Mouse (Mus musculus) embryonic fibroblast, embryonic 13.5 days (primary cell): ENCODE results near the gene Rhbg. TPM values are rescaled to one million over a fixed set of nuclear protein-coding genes. Genes with fewer than 3 reads are reported as not detected.
"Not testable (repeated sequence)": the region's sequence is repeated elsewhere in the genome, so short reads cannot be mapped to it uniquely, and the experiment has no call there.

Source experiments
- H3K27ac ChIP-seq: 2 replicates; pipeline ENCODE4 v1.5.1; 2012; ENCODE audit warnings: low read length, control low read depth, inconsistent platforms; ENCODE audit not compliant: insufficient read depth
- H3K4me1 ChIP-seq: 2 replicates; pipeline ENCODE4 v1.6.1; 2011; ENCODE audit warnings: low read length; ENCODE audit not compliant: control insufficient read depth, insufficient read depth
- H3K4me3 ChIP-seq: 2 replicates; pipeline ENCODE4 v1.5.1; 2011; ENCODE audit warnings: mild to moderate bottlenecking, control low read depth, low read length; ENCODE audit not compliant: insufficient read depth
- CTCF ChIP-seq: IDR thresholded peaks from 2 replicates; pipeline ENCODE4 v1.5.1; 2011; ENCODE audit warnings: mild to moderate bottlenecking, control low read depth, low read length, moderate library complexity, borderline replicate concordance; ENCODE audit not compliant: insufficient read depth
- POLR2A ChIP-seq: IDR thresholded peaks from 2 replicates; pipeline ENCODE4 v1.6.1; 2011; ENCODE audit warnings: low read depth, mild to moderate bottlenecking, control low read depth, low read length, moderate library complexity
- polyA plus RNA-seq: library from polyadenylated mRNA; stranded (reverse); fragments of >200 nt; gene quantifications from 2 replicates; pipeline ENCODE4 v1.2.4, GENCODE M21; 2011; ENCODE audit warnings: low read depth; ENCODE audit not compliant: missing spikeins, insufficient read length

The Rhbg gene
- polyA plus RNA-seq, 1 experiment: not detected

DNA sequence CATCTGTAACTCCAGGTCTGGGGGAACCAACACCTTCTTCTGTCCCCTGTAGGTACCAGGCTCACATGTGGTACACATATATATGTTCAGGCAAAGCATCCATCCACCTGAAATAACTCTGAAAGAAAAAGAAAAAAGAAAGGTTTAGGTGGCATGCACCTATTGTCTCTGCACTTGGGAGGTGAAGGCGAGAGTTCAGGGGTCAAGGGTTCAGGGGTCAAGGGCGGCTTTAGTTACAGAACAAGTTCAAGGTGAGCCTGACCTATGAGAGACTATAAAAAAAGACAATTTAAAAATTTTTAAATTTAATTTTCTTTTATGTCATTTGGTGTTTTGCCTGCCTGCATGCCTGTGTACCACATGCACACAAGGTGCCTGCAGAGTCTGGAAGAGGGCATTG, 25.5 kb upstream of the Rhbg start:
- no peak for TF ChIP-seq CTCF
- TF ChIP-seq POLR2A: no peak
- H3K4me3 ChIP-seq: no peak overlapping the region
- H3K4me1 ChIP-seq: no peaks in the 10 kb centered on the region
- no peak overlapping the region for H3K27ac ChIP-seq

DNA sequence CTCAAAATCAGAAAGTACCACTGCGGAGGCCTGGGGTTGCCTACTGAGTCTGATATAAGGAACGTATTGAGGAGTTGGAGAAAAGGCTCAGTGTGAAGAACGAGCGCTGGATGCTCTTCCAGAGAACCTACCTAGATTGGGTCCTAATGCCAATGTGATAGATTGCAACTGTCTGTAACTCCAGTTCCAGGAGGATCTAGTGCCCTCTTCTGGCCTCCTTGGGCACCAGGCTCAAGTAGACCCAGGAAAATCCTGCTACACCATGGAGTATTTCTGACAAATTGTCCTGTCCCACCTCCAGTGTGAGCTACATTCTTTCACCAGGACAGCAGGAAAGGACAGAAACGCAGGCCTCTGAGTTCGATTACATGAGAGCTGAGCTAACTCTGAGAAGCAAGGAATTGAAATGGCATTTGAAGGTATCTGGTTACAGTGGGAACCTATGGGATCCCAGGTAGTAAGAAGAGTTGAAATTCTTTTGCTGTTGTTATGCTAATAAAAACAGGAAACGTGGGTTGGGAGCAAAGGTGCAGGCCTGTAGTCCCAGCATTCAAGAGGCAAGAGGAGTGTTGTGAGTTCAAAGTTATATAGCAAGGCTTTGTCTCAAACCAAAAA, 22.1 kb upstream of the Rhbg start:
- TF ChIP-seq POLR2A: no peak
- peak; percentile 11; the same call in 1 of the 2 replicates for TF ChIP-seq CTCF
- Histone ChIP-seq H3K27ac (no peak overlapping the region), H3K4me1 (no peaks in the 10 kb centered on the region), H3K4me3 (no peak overlapping the region)

DNA sequence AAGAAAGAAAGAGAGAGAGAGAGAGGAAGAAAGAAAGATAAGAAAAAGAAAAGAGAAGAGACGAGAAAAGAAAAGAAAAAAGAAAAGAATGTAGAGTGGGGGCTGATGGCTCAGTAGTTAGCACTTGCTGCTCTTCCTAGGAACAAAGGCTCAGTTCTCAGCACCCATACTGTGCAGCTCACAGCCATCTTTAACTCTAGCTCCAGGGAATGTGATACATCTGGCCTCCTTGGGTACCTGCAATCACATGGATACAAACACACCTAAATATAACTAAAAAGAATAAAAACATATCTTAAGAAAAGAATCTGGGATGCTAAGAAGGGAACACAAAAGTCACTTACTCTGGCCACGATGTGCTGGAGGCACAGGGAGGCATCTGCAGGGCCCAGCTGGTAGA, 21.6 kb upstream of the Rhbg start:
- H3K27ac ChIP-seq: no peak overlapping the region
- no peaks in the 10 kb centered on the region for H3K4me1 ChIP-seq
- H3K4me3 ChIP-seq: no peak overlapping the region
- no peak for TF ChIP-seq CTCF
- no peak for TF ChIP-seq POLR2A

DNA sequence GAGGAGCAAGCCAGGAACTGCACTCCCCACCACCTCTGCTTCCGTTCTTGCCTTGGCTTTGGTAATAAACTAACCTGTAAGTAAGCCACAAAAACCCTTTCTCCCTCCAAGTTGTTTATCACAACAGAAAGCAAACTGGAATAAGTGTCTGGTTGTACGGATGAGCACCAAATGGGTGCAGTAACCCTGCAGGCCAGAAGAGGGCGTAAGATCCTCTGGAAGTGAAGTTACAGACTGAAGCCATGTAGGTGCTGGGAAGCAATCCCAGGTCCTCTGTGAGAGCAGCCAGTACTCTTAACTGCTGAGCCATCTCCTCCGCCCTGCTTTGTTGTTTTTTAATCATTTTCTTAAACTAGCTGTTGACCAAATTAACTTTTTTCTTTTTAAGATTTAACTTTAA, 19.5 kb upstream of the Rhbg start:
- TF ChIP-seq POLR2A (no peak), CTCF (no peak)
- H3K4me3 ChIP-seq: no peak overlapping the region
- H3K27ac ChIP-seq: no peak overlapping the region
- no peaks in the 10 kb centered on the region for H3K4me1 ChIP-seq

DNA sequence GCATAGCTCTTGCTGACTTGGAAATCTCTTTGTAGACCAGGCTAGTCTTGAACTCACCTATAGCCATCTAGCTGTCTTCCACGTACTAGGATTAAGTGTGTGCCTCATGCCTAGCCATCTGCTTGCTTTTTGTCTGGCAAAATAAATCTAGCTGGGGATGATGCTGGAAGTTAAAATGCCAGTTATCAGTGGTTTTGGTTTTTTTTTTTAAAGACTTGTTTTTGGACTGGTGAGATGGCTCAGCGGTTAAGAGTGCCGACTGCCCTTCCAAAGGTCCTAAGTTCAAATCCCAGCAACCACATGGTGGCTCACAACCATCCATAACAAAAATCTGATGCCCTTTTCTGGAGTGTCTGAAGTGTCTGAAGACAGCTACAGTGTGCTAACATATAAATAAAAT, 17.4 kb upstream of the Rhbg start:
- no peaks in the 10 kb centered on the region for H3K4me1 ChIP-seq
- H3K27ac ChIP-seq: no peak overlapping the region
- H3K4me3 ChIP-seq: no peak overlapping the region
- TF ChIP-seq CTCF (no peak), POLR2A (no peak)

DNA sequence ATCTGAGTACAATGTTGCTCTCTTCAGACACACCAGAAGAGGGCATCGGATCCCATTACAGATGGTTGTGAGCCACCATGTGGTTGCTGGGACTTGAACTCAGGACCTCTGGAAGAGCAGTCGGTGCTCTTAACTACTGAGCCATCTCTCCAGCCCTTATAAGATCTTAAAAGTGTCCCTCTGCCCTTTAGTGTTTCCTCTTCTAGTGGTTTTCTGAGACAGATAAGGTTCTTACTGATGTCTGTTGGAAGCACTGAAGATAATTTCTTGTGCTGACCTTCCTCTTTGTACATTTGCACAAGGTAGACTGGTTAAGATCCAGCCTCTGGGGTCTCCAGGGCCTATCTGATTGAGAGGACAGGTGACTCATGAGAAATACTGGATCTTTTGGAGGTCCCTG, 16.8 kb upstream of the Rhbg start:
- H3K27ac ChIP-seq: not testable (repeated sequence)

DNA sequence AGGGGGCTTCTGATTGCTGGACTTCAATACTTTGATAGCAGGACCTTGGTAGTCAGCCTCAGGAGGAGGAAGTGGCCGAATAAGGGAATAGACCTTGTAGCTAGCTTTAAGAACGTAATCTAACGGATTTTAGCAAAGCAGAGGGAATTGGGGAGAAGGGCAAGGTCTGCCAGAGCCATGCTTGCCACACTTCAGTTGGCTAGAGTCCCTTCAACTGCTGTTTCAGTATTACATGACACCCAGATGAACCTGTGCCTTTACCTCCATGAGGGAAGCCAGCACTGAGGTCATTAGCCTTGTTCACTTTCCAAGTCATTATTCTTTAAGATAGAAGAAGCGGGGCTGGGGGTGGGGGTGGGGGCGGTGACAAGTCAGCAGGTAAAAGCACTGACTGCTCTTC, 14.5 kb upstream of the Rhbg start:
- TF ChIP-seq POLR2A (no peak), CTCF (no peak)
- Histone ChIP-seq H3K4me3 (no peak overlapping the region), H3K4me1 (no peaks in the 10 kb centered on the region), H3K27ac (no peak overlapping the region)

More for the DNA sequence above, 16.8 kb upstream of the Rhbg start:
- H3K4me1 ChIP-seq, H3K4me3 ChIP-seq: not testable (repeated sequence)

DNA sequence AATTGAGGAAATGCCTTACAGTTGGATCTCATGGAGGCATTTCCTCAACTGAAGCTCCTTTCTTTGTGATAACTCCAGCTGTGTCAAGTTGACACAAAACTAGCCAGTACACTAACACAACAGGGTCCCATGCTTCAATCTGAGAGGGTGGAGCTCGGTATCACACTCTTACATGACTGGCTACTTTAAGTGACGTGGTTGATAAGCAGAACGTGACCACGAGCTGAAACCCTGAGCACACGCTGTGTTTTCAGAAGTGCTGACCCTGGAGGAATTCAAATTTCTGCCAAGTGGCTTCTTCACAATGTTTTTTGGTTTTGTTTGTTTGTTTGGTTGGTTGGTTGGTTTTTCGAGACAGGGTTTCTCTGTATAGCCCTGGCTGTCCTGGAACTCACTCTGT, 13.5 kb upstream of the Rhbg start:
- H3K4me1 ChIP-seq, H3K4me3 ChIP-seq, H3K27ac ChIP-seq: not testable (repeated sequence)

DNA sequence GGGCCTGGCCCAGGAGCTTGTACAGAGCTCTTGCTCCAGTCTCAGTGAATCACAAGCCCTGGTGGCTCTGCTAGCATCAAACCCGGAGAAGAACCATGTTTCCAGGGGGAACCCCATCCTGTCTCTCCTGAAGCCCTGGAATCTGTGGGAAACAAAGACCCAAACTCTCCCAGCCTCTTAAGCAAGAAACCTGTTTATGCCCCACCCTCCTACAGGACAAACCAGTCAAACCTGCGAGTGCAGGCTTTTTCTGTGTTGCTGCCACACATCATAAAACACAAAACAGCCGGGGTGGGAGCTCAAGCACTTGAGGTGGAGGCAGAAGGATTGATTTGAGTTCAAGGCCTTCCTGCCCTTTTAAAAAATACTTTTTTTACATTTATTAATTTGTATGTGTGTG, 7.8 kb upstream of the Rhbg start:
- H3K4me1 ChIP-seq: no peaks in the 10 kb centered on the region
- H3K27ac ChIP-seq: no peak overlapping the region
- TF ChIP-seq CTCF (no peak), POLR2A (no peak)
- no peak overlapping the region for H3K4me3 ChIP-seq

DNA sequence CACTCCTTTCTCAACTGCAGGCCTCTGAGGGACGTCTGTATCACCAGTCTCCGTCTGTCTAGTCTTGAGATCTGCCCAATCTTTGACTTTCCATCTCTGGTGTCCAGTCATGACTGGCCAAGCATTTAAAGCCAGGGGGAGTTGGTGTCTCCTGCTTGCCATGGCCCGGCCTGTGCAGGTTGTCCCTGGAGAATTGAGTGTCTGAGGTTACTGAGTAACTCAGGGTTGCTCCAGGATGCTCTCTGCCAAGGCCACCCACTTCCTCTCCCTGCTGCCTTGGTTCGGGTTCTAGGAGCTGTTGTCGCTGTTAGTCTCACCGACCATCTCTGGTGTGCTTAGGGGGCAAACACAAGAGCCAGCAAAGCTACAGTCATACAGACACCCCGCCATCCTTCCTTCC, 1.9 kb upstream of the Rhbg start:
- TF ChIP-seq POLR2A (no peak), CTCF (no peak)
- Histone ChIP-seq H3K27ac (no peak overlapping the region), H3K4me1 (no peaks in the 10 kb centered on the region), H3K4me3 (no peak overlapping the region)

DNA sequence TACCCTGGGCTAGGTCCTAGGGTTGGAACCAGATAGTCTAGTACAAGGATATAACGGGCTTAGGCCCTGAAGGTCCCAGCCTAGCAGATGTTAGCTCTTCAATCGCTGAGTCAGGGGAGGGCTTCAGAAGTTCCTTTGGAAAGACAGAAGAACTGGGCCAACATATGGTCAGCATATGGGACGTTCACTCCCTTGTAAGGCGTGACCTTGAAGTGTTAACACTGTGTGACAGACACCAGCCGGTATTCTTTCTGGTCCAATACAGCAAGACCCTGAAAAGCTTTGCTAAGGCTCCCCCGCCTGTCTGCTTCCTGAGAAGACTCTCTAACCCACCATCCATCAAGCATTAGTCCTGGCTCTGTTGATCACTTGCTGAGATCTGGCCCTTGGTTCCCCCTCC, 1.4 kb upstream of the Rhbg start:
- Histone ChIP-seq H3K4me1 (no peaks in the 10 kb centered on the region), H3K27ac (no peak overlapping the region), H3K4me3 (no peak overlapping the region)
- no peak for TF ChIP-seq CTCF
- no peak for TF ChIP-seq POLR2A

DNA sequence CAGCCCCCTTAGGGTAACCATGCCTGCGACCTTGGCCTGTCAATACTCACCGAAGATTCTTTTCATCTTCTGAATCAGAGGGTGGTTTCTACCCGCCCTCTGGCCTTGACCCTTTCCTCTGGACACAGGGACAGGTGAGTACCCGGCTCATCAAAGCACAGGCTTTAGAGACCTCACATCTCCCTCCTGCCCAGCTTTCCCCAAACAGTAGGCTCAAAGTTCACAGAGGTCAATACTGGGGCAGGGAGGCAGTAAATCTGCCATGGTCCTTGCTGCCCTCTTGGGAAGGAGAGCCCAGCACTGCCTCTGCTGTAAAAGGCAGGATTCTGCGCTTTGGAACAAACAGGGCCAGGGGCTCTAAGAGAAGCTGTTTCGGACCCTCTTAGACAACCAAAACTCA, 1.8 kb downstream of the Rhbg start:
- TF ChIP-seq POLR2A (no peak), CTCF (no peak)
- Histone ChIP-seq H3K4me1 (no peaks in the 10 kb centered on the region), H3K4me3 (no peak overlapping the region), H3K27ac (no peak overlapping the region)
